Mouse (Mus musculus): ENCODE data around the gene Wfdc5. TPM values are rescaled to one million over a fixed set of nuclear protein-coding genes. Genes with fewer than 3 reads are reported as not detected.

Wfdc5 gene
- not detected for polyA plus RNA-seq (2012; fragmentation: generic; extraction: Trizol)

- Histone ChIP-seq H3ac (ENCODE audit: control insufficient read depth, insufficient read length) (no peak within 1 kb of the TSS), H3K36me3 (ENCODE audit: control insufficient read depth, insufficient read depth) (no peaks in the 10 kb centered on the region), H3K79me2 (ENCODE audit: control insufficient read depth, insufficient read depth) (no peaks in the 10 kb centered on the region), H3K27me3 (ENCODE audit: control insufficient read depth, insufficient read depth, insufficient read length) (peaks cover 51% of the 10 kb centered on the region), H3K4me2 (ENCODE audit: low read depth) (no peak within 1 kb of the TSS), H3K4me3 (no peak within 1 kb of the TSS)
- TF ChIP-seq MAX (IDR thresholded peaks at IDR 0.05; ENCODE audit: low read depth) (no peak), SRF (IDR thresholded peaks at IDR 0.05; ENCODE audit: control insufficient read depth, insufficient read length, low read depth) (no peak), E2F4 (IDR thresholded peaks at IDR 0.05; ENCODE audit: insufficient read depth) (no peak), USF1 (IDR thresholded peaks at IDR 0.05; ENCODE audit: low read depth) (no peak), CEBPB (IDR thresholded peaks at IDR 0.05; ENCODE audit: insufficient read depth, poor library complexity, severe bottlenecking) (no peak), POLR2AphosphoS2 (IDR thresholded peaks at IDR 0.05; ENCODE audit: insufficient read length, low read depth) (no peak), MYOD1 (IDR thresholded peaks at IDR 0.05; ENCODE audit: control insufficient read depth in 1 of 3, insufficient read length in 2 of 3, low read depth in 2 of 3) (no peak), TCF12 (IDR thresholded peaks at IDR 0.05; ENCODE audit: insufficient read depth, poor library complexity, severe bottlenecking) (no peak), MYOG (IDR thresholded peaks at IDR 0.05; ENCODE audit: control insufficient read depth in 1 of 3, insufficient read depth in 1 of 3, insufficient read length in 2 of 3, low read depth in 2 of 3) (no peak), TCF3 (IDR thresholded peaks at IDR 0.05; ENCODE audit: insufficient read length, low read depth) (no peak), POLR2A (IDR thresholded peaks at IDR 0.05; ENCODE audit: insufficient read length, low read depth) (no peak)
These were observed at the start of gene Wfdc5 for GRCm38 (mm10) chr2:164182692-164183255. Gene Wfdc5 (minus strand): TSS chr2:164182742.

GRCm38 (mm10) chr2:164228361-164229070 lies 46.0 kb upstream of the Wfdc5 start:
- Histone ChIP-seq H3K4me2 (ENCODE audit: low read depth) (no peak overlapping the region), H3K4me3 (no peak overlapping the region), H3K27me3 (ENCODE audit: control insufficient read depth, insufficient read depth, insufficient read length) (peaks cover 18% of the 10 kb centered on the region), H3ac (ENCODE audit: control insufficient read depth, insufficient read length) (no peak overlapping the region), H3K36me3 (ENCODE audit: control insufficient read depth, insufficient read depth) (no peaks in the 10 kb centered on the region), H3K79me2 (ENCODE audit: control insufficient read depth, insufficient read depth) (no peaks in the 10 kb centered on the region)
- no peak for TF ChIP-seq TCF3 (IDR thresholded peaks at IDR 0.05; ENCODE audit: insufficient read length, low read depth)
- no peak for TF ChIP-seq SRF (IDR thresholded peaks at IDR 0.05; ENCODE audit: control insufficient read depth, insufficient read length, low read depth)
- TF ChIP-seq MYOG (IDR thresholded peaks at IDR 0.05; ENCODE audit: control insufficient read depth in 1 of 3, insufficient read depth in 1 of 3, insufficient read length in 2 of 3, low read depth in 2 of 3) = no peak
- TF ChIP-seq E2F4 (IDR thresholded peaks at IDR 0.05; ENCODE audit: insufficient read depth) = no peak
- no peak for TF ChIP-seq MYOD1 (IDR thresholded peaks at IDR 0.05; ENCODE audit: control insufficient read depth in 1 of 3, insufficient read length in 2 of 3, low read depth in 2 of 3)
- TF ChIP-seq POLR2AphosphoS2 (IDR thresholded peaks at IDR 0.05; ENCODE audit: insufficient read length, low read depth) = no peak
- TF ChIP-seq POLR2A (IDR thresholded peaks at IDR 0.05; ENCODE audit: insufficient read length, low read depth) = no peak
- TF ChIP-seq MAX (IDR thresholded peaks at IDR 0.05; ENCODE audit: low read depth) = no peak
- no peak for TF ChIP-seq TCF12 (IDR thresholded peaks at IDR 0.05; ENCODE audit: insufficient read depth, poor library complexity, severe bottlenecking)
- no peak for TF ChIP-seq REST (IDR thresholded peaks at IDR 0.05; ENCODE audit: insufficient read depth, insufficient read length)
- no peak for TF ChIP-seq CEBPB (IDR thresholded peaks at IDR 0.05; ENCODE audit: insufficient read depth, poor library complexity, severe bottlenecking)
- no peak for TF ChIP-seq USF1 (IDR thresholded peaks at IDR 0.05; ENCODE audit: low read depth)

GRCm38 (mm10) chr2:164221522-164221921 lies 39.0 kb upstream of the Wfdc5 start, which contains the start of gene Wfdc15b:
Gene Wfdc15b (minus strand): TSS chr2:164221660.
- H3K4me2 ChIP-seq (ENCODE audit: low read depth) = no peak within 1 kb of the TSS
- H3K36me3 ChIP-seq (ENCODE audit: control insufficient read depth, insufficient read depth) = no peaks in the 10 kb centered on the region
- H3K27me3 ChIP-seq (ENCODE audit: control insufficient read depth, insufficient read depth, insufficient read length) = peaks cover 28% of the 10 kb centered on the region
- TF ChIP-seq POLR2A (IDR thresholded peaks at IDR 0.05; ENCODE audit: insufficient read length, low read depth) = no peak
- TF ChIP-seq MAX (IDR thresholded peaks at IDR 0.05; ENCODE audit: low read depth) = no peak
- no peak for TF ChIP-seq E2F4 (IDR thresholded peaks at IDR 0.05; ENCODE audit: insufficient read depth)
- TF ChIP-seq MYOG (IDR thresholded peaks at IDR 0.05; ENCODE audit: control insufficient read depth in 1 of 3, insufficient read depth in 1 of 3, insufficient read length in 2 of 3, low read depth in 2 of 3) = no peak
- no peak for TF ChIP-seq REST (IDR thresholded peaks at IDR 0.05; ENCODE audit: insufficient read depth, insufficient read length)
- TF ChIP-seq USF1 (IDR thresholded peaks at IDR 0.05; ENCODE audit: low read depth) = no peak
- TF ChIP-seq SRF (IDR thresholded peaks at IDR 0.05; ENCODE audit: control insufficient read depth, insufficient read length, low read depth) = no peak
- TF ChIP-seq TCF3 (IDR thresholded peaks at IDR 0.05; ENCODE audit: insufficient read length, low read depth) = no peak
- TF ChIP-seq MYOD1 (IDR thresholded peaks at IDR 0.05; ENCODE audit: control insufficient read depth in 1 of 3, insufficient read length in 2 of 3, low read depth in 2 of 3) = no peak
- no peak for TF ChIP-seq CEBPB (IDR thresholded peaks at IDR 0.05; ENCODE audit: insufficient read depth, poor library complexity, severe bottlenecking)
- TF ChIP-seq POLR2AphosphoS2 (IDR thresholded peaks at IDR 0.05; ENCODE audit: insufficient read length, low read depth) = no peak
- TF ChIP-seq TCF12 (IDR thresholded peaks at IDR 0.05; ENCODE audit: insufficient read depth, poor library complexity, severe bottlenecking) = no peak
- H3K4me3 ChIP-seq = no peak within 1 kb of the TSS
- no peak within 1 kb of the TSS for H3ac ChIP-seq (ENCODE audit: control insufficient read depth, insufficient read length)
- no peaks in the 10 kb centered on the region for H3K79me2 ChIP-seq (ENCODE audit: control insufficient read depth, insufficient read depth)

GRCm38 (mm10) chr2:164219295-164219694 lies 36.8 kb upstream of the Wfdc5 start:
- Histone ChIP-seq H3K4me3 (no peak overlapping the region), H3K4me2 (ENCODE audit: low read depth) (no peak overlapping the region), H3ac (ENCODE audit: control insufficient read depth, insufficient read length) (no peak overlapping the region), H3K27me3 (ENCODE audit: control insufficient read depth, insufficient read depth, insufficient read length) (peaks cover 47% of the 10 kb centered on the region), H3K36me3 (ENCODE audit: control insufficient read depth, insufficient read depth) (no peaks in the 10 kb centered on the region), H3K79me2 (ENCODE audit: control insufficient read depth, insufficient read depth) (no peaks in the 10 kb centered on the region)
- TF ChIP-seq POLR2A (IDR thresholded peaks at IDR 0.05; ENCODE audit: insufficient read length, low read depth) = no peak
- TF ChIP-seq SRF (IDR thresholded peaks at IDR 0.05; ENCODE audit: control insufficient read depth, insufficient read length, low read depth) = no peak
- TF ChIP-seq TCF3 (IDR thresholded peaks at IDR 0.05; ENCODE audit: insufficient read length, low read depth) = no peak
- TF ChIP-seq MYOG (IDR thresholded peaks at IDR 0.05; ENCODE audit: control insufficient read depth in 1 of 3, insufficient read depth in 1 of 3, insufficient read length in 2 of 3, low read depth in 2 of 3) = no peak
- no peak for TF ChIP-seq E2F4 (IDR thresholded peaks at IDR 0.05; ENCODE audit: insufficient read depth)
- no peak for TF ChIP-seq REST (IDR thresholded peaks at IDR 0.05; ENCODE audit: insufficient read depth, insufficient read length)
- no peak for TF ChIP-seq TCF12 (IDR thresholded peaks at IDR 0.05; ENCODE audit: insufficient read depth, poor library complexity, severe bottlenecking)
- TF ChIP-seq MYOD1 (IDR thresholded peaks at IDR 0.05; ENCODE audit: control insufficient read depth in 1 of 3, insufficient read length in 2 of 3, low read depth in 2 of 3) = no peak
- TF ChIP-seq MAX (IDR thresholded peaks at IDR 0.05; ENCODE audit: low read depth) = no peak
- TF ChIP-seq USF1 (IDR thresholded peaks at IDR 0.05; ENCODE audit: low read depth) = no peak
- no peak for TF ChIP-seq CEBPB (IDR thresholded peaks at IDR 0.05; ENCODE audit: insufficient read depth, poor library complexity, severe bottlenecking)
- TF ChIP-seq POLR2AphosphoS2 (IDR thresholded peaks at IDR 0.05; ENCODE audit: insufficient read length, low read depth) = no peak
